Mouse (Mus musculus) adrenal gland, adult 2 months (tissue): ENCODE results near the gene Gm10681. TPM values are rescaled to one million over a fixed set of nuclear protein-coding genes. Genes with fewer than 3 reads are reported as not detected.
"Not testable (repeated sequence)": the region's sequence is repeated elsewhere in the genome, so short reads cannot be mapped to it uniquely, and the experiment has no call there.

Source experiments
- DNase-seq: peaks from one replicate; pipeline ENCODE4 v3.0.0; 2021
- polyA plus RNA-seq: library from polyadenylated mRNA; depleted of rRNA; stranded (reverse); fragments of >200 nt; gene quantifications from 2 replicates; pipeline ENCODE4 v1.2.3, GENCODE M21; 2012; rRNA removed
- total RNA-seq, 2 experiments: library from RNA; stranded (reverse); gene quantifications; 2 replicates each; pipeline ENCODE4 v1.2.3; 2021

Gm10681 gene
- total and polyA plus RNA-seq, 3 experiments, result not detected

DNA sequence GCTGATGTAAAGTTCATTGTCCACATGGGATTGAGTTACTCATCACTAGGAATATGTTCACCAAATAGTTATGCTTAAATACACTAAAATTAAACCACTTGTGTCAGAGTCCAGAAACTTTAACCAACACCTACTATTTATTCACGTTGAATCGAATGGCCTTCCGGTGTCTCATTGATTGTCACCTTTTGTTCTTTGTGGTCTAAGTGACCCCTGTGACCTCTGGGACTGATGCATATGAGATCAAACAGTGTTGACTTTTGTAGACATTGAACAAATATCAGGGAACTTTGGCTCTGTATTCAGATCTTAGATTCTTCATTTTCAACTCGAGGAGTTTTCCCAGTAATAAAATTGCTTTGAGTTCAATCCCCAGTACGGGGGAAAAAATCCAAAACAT is 81.4 kb downstream of the Gm10681 start:
- DNase-seq, result not testable (repeated sequence)

Other genes starting within 250 kb of the Gm10681 start
- 10 to 100 TPM in 1 of 2 experiments, 1 to 10 TPM in 1; 9.7 to 22.3 TPM for gene Phgdh, start 248.8 kb downstream of the Gm10681 start, total RNA-seq
- gene Phgdh, start 248.8 kb downstream of the Gm10681 start, polyA plus RNA-seq, result 16.6 and 25.8 TPM in 2 replicates
- 1 to 10 TPM; 3.3 to 7.8 TPM for gene Zfp697, start 206.3 kb downstream of the Gm10681 start, total RNA-seq
- 4.3 and 5.0 TPM in 2 replicates for gene Zfp697, start 206.3 kb downstream of the Gm10681 start, polyA plus RNA-seq
- not detected for gene Gm4450, start 131.7 kb downstream of the Gm10681 start, total RNA-seq
- not detected in 2 replicates for gene Gm4450, start 131.7 kb downstream of the Gm10681 start, polyA plus RNA-seq
- gene Hsd3b4, start 78.3 kb downstream of the Gm10681 start, total RNA-seq, result not detected
- not detected in 2 replicates for gene Hsd3b4, start 78.3 kb downstream of the Gm10681 start, polyA plus RNA-seq
- gene Hsd3b5, start 41.4 kb upstream of the Gm10681 start, total RNA-seq, result not detected
- gene Hsd3b5, start 41.4 kb upstream of the Gm10681 start, polyA plus RNA-seq, result not detected in 2 replicates
- gene Hsd3b2, start 135.7 kb upstream of the Gm10681 start, total RNA-seq, result under 1 TPM in 1 of 2 experiments, not detected in 1; 0.14 TPM
- gene Hsd3b2, start 135.7 kb upstream of the Gm10681 start, polyA plus RNA-seq, result not detected in 2 replicates
- under 1 TPM in 1 of 2 experiments, not detected in 1; 0.29 TPM for gene Hsd3b3, start 174.3 kb upstream of the Gm10681 start, total RNA-seq
- gene Hsd3b3, start 174.3 kb upstream of the Gm10681 start, polyA plus RNA-seq, result 0.35 TPM in 1 of 2 replicates, not detected in the other
- 100 to 1,000 TPM in 1 of 2 experiments, 10 to 100 TPM in 1; 75.9 to 236 TPM for gene Hsd3b6, start 225.6 kb upstream of the Gm10681 start, total RNA-seq
- 25.3 and 27.1 TPM in 2 replicates for gene Hsd3b6, start 225.6 kb upstream of the Gm10681 start, polyA plus RNA-seq